Mouse (Mus musculus) myocyte (in vitro differentiated cells): ENCODE measurements around the gene Mgme1.

Source experiments
- MAX ChIP-seq: IDR thresholded peaks from one replicate; pipeline ENCODE4 v1.6.1; 2011; ENCODE audit warnings: low read depth, mild to moderate bottlenecking, control low read depth
- MYOG ChIP-seq, 3 experiments: IDR thresholded peaks; one replicate each; pipeline ENCODE4 v1.6.1; 2011; ENCODE audit warnings: control low read depth in 2 of 3, low read depth in 2 of 3, mild to moderate bottlenecking in 2 of 3; ENCODE audit not compliant: insufficient read length in 2 of 3, control insufficient read depth in 1 of 3, insufficient read depth in 1 of 3
- POLR2A ChIP-seq: IDR thresholded peaks from one replicate; pipeline ENCODE4 v1.6.1; 2011; ENCODE audit warnings: low read depth, mild to moderate bottlenecking, control low read depth, moderate library complexity; ENCODE audit not compliant: insufficient read length
- POLR2AphosphoS2 ChIP-seq: IDR thresholded peaks from one replicate; pipeline ENCODE4 v1.6.1; 2011; ENCODE audit warnings: low read depth, control low read depth; ENCODE audit not compliant: insufficient read length
- REST ChIP-seq: IDR thresholded peaks from one replicate; pipeline ENCODE4 v1.6.1; 2011; ENCODE audit warnings: mild to moderate bottlenecking, control low read depth, moderate library complexity; ENCODE audit not compliant: insufficient read depth, insufficient read length
- SRF ChIP-seq: IDR thresholded peaks from one replicate; pipeline ENCODE4 v1.6.1; 2011; ENCODE audit warnings: low read depth; ENCODE audit not compliant: control insufficient read depth, insufficient read length
- TCF3 ChIP-seq: IDR thresholded peaks from one replicate; pipeline ENCODE4 v1.6.1; 2011; ENCODE audit warnings: low read depth, control low read depth; ENCODE audit not compliant: insufficient read length
- USF1 ChIP-seq: IDR thresholded peaks from one replicate; pipeline ENCODE4 v1.6.1; 2011; ENCODE audit warnings: low read depth, mild to moderate bottlenecking, control low read depth, moderate library complexity

GRCm38 (mm10) chr2:144269306-144269650, 1.2 kb upstream of the Mgme1 start:
- TF ChIP-seq SRF (no peak), POLR2A (no peak), MAX (no peak), MYOG (IDR thresholded peaks at IDR 0.05; ENCODE audit: control insufficient read depth in 1 of 3, insufficient read depth in 1 of 3, insufficient read length in 2 of 3, low read depth in 2 of 3) (no peak), POLR2AphosphoS2 (no peak), REST (no peak), USF1 (no peak), TCF3 (no peak)
